Mouse (Mus musculus) Patski (cell line): ENCODE results near the gene Tgm2. TPM values are rescaled to one million over a fixed set of nuclear protein-coding genes. Genes with fewer than 3 reads are reported as not detected.

Source experiments
- ATAC-seq: fragments of 100-300 bp; one replicate; pipeline ENCODE4 v1.8.0; 2021
- CTCF ChIA-PET: fragments of 350-600 bp; sonication (Branson Sonifier 250); formaldehyde crosslinking; loops from one replicate; lab custom pipeline; 2022; ENCODE audit warnings: inconsistent platforms; lab: Charles Lee
- POLR2A ChIA-PET: fragments of 350-600 bp; sonication (Branson Sonifier 250); formaldehyde crosslinking; loops from one replicate; lab custom pipeline; 2022; ENCODE audit warnings: antibody characterized with exemption, inconsistent platforms; lab: Charles Lee
- DNase-seq: peaks from one replicate; pipeline ENCODE4 v3.0.0-alpha.2; 2011; ENCODE audit warnings: low read depth, low spot score
- H3K27me3 ChIP-seq: fragments of 371-371 bp; one replicate; pipeline ENCODE4 v1.5.1; 2021
- CTCF ChIP-seq: fragments of 100-300 bp; IDR thresholded peaks from one replicate; pipeline ENCODE4 v1.5.1; 2021
- in situ Hi-C: fragments of 300-500 bp; cut with MboI; formaldehyde crosslinking; loops from 3 replicates; pipeline ENCODE4 v1.11.1; 2018; ENCODE audit warnings: low pct_unique_long_range_greater_than_20kb, mixed read lengths
- polyA plus RNA-seq: library from polyadenylated mRNA; unstranded; gene quantifications from one replicate; pipeline ENCODE4 v1.2.3, GENCODE M21; 2021

The Tgm2 gene
- polyA plus RNA-seq = 113 TPM

DNA sequence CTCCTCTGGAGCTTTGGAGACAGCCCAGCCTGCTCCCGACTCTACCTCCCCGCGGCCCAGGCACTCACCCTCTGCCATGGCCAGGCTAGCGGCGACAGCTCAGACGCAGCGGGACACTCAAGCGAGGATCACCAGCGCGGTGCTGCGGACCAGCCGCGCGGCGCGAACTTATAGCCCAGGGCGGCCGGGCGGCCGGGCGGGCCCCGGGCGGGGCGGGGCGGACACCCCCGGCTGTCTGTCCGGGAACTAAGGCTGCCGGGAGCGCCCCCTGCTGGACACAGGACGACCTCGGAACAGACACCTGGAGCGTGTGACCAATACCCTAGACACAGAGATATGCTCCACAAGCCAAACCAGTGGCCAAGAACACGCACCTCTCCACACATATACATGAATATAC lies at the start of gene Tgm2:
TSS of gene Tgm2 (minus strand) at position 214 of the 400 bp plus-strand sequence.
- ATAC-seq = peak; percentile 66
- TF ChIP-seq CTCF = no peak
- POLR2A ChIA-PET = no interaction called here

DNA sequence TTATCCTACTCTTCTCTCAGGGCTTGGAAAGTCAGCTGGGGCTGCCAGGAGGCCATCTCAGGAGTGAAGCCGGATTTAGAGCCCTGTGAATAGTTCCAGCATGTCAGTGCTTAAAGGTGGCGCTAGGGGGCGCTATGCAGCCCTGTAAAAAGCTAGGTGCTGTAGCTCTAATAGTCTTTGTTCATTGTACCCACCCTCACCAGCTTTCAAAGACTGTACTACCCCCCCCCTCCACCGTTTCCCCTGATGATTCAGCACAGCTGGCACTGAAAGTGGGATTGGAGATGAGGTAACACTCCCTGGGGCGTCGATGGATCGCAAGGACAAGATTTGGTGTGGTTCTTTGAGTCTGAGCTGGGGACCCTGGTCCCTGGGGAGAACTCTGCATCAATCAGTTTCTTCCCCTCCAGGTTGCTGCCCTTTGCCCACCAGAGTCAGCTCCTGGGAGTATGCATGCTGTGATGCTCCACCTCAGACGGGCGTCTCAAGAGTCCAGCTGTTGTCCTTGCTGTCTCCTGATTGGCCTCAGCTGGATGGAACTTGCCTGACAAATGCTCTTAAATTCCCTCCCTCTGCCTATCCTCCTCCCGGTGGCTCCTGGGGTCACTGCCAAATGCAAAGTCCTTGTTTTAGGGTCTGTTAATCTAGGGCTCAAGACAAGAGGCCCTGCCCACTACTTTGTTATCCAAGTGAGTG lies 48.9 kb upstream of the Tgm2 start:
- H3K27me3 ChIP-seq = no peaks in the 10 kb centered on the region
- POLR2A ChIA-PET = interaction anchor here (0.9 kb wide), 1 partner anchor 39 kb away, joined by 3 read pairs; no protein-coding TSS in a partner anchor
- DNase-seq (no peak), ATAC-seq (peak; percentile 33)
- CTCF ChIA-PET = interaction anchor here (1.0 to 3.8 kb wide), 11 partner anchors 9 to 128 kb away, joined by 3 to 17 read pairs (median 3); no protein-coding TSS in a partner anchor
- TF ChIP-seq CTCF = no peak
- in situ Hi-C loops = loop anchor here (5.0 to 25.0 kb wide), 2 partner anchors 83 to 558 kb away; no protein-coding TSS in a partner anchor

More for the DNA sequence above, at the start of gene Tgm2:
- no peak for DNase-seq
- in situ Hi-C loops = no loop called here
- CTCF ChIA-PET = interaction anchor here (0.9 to 1.3 kb wide), 3 partner anchors 39 to 81 kb away, joined by 3 to 7 read pairs (median 3); no protein-coding TSS in a partner anchor
- no peaks in the 10 kb centered on the region for H3K27me3 ChIP-seq

DNA sequence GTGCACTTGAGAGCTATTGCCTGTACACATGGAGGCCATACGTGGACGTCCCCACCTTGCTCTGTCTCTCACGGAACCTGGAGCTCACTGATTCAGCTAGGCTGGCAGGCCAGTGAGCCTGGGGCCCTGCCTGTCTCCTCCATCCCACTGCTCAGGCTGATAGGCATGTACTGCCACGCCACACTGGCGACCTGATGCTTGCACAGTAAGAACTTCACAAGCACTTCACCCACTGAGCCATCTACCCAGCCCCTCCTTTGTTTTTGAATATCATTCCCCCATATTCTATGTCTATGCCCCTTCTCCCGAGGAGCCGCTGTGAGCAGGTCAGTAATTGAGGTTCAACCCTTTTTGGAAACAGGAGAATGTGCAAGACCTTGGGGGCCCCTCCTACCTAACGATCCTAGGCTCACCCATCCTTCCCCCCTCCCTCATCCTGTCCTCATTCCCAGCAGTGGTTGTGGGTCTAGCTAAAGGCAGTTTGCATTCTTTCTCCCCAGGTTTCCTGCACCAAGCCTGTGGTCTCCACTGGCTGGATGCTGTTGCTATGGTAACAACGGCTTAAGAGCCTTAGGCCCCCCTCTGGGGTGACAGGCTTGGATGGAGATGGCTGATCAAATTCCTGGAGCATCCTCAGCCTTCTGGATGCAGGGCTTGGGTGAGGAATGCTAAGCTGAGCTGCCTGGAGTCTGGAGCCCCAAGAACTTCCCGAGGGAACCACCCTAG lies 47.5 kb upstream of the Tgm2 start:
- CTCF ChIA-PET = interaction anchor here (0.7 to 3.8 kb wide), 6 partner anchors 10 to 138 kb away, joined by 3 to 17 read pairs (median 4); no protein-coding TSS in a partner anchor
- ATAC-seq (no peak), DNase-seq (no peak)
- in situ Hi-C loops = loop anchor here (5.0 to 25.0 kb wide), 2 partner anchors 81 to 556 kb away; no protein-coding TSS in a partner anchor
- no peak for TF ChIP-seq CTCF
- POLR2A ChIA-PET = no interaction called here
- no peaks in the 10 kb centered on the region for H3K27me3 ChIP-seq

DNA sequence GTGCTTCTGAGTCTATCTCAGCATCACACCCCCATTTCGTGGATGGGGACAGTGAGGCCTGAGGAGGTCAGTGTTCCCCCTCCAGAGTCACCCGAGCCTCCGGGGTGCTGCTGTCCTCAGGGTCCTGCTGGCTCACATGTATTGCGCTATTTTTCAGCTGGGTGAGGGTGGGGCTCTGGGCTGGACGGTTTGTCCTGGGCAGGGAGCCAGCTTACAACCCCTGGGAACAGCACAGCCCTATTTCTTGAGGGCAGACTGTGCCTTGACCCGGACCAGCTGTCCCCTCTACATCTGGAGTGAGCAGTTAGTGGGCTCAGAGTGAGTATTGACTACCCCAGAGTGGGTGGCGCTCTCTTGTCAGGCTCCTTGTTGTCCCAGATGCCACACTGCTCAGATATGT lies 44.9 kb upstream of the Tgm2 start:
- H3K27me3 ChIP-seq = no peaks in the 10 kb centered on the region
- in situ Hi-C loops = loop anchor here (5.0 to 25.0 kb wide), 2 partner anchors 79 to 554 kb away; no protein-coding TSS in a partner anchor
- CTCF ChIA-PET = interaction anchor here (0.5 to 0.8 kb wide), 2 partner anchors 119 to 136 kb away, joined by 3 read pairs; no protein-coding TSS in a partner anchor
- TF ChIP-seq CTCF = no peak
- DNase-seq (no peak), ATAC-seq (no peak)
- POLR2A ChIA-PET = no interaction called here

DNA sequence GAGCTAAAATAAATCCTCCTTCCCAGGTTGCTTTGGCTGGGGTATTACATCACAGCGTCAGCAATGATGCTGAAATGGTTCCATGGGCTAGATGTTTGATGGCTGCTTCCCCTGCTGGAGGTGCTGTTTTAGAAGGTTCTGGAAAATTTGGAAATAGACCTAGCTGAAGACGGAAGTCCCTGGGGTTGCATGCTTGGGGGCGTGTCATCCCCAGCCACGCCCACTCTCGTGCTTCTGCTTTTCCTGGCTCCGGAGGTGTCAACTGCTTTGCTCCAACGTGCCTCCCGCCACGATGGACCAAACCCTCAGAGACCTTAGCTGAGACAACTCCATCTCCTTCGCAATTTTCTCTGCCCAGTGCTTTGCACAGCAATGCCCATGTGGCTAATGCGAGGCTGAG lies 43.2 kb upstream of the Tgm2 start:
- CTCF ChIA-PET = no interaction called here
- H3K27me3 ChIP-seq = no peaks in the 10 kb centered on the region
- DNase-seq (no peak), ATAC-seq (no peak)
- no peak for TF ChIP-seq CTCF
- in situ Hi-C loops = loop anchor here (25.0 kb wide), 1 partner anchor 552 kb away; no protein-coding TSS in a partner anchor
- POLR2A ChIA-PET = no interaction called here

DNA sequence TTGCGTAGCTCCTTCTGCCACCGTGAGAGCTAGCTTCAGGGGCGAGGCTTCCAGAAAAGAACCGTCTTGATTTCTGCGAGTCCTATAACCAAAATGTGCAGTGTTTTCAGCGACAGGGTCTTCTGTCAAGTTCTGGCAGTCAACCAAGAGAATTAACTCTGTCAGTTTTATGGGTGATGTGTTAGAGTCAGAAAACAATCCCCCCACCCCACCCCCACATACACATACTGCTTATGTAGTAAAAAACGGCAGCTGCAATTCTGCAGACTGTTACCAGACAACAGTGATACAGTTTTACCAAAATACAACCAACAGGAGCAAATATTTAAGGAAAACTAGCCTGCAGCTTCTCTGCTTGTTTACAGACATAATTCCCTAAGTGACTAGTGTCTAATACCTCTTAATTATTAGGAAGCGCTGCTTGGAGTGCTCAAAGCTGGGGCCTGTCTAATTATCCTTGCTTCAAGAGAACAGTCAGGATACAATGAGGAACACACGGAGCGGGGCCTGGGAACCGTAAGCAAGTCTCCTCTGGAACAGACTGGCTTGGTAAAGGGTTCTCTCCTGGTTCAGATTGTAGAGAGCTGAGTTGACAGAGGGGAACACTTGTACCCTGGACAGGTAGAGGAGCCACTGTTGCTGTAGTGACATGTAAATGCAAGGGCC lies 40.1 kb upstream of the Tgm2 start:
- no peak for DNase-seq
- ATAC-seq = no peak
- no peak for TF ChIP-seq CTCF
- in situ Hi-C loops = loop anchor here (25.0 kb wide), 1 partner anchor 549 kb away; no protein-coding TSS in a partner anchor
- ChIA-PET CTCF (interaction anchor here (1.1 to 3.8 kb wide), 2 partner anchors 10 kb away, joined by 3 to 15 read pairs; no protein-coding TSS in a partner anchor), POLR2A (interaction anchor here (0.7 kb wide), 1 partner anchor 141 kb away, joined by 5 read pairs; no protein-coding TSS in a partner anchor)
- H3K27me3 ChIP-seq = no peaks in the 10 kb centered on the region

DNA sequence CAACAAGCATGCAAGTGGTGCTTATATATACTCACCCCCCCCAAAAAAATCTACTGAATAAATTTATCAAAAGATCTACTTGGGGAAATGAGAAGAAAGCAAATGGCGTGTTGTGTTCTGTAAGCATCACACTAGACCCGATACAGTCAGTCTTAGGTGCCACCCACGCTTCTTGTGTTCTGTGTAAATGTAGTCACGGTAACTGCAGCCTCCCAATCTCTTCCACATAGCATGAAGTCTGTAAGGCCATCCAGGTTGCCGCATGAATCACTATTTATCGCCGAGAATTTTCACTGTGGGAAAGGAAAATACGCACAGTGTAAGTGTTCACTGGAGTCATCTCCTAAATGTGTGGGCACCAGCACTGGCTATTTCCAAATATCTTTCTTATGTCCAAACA lies 37.0 kb upstream of the Tgm2 start:
- ChIA-PET POLR2A (no interaction called here), CTCF (no interaction called here)
- no peaks in the 10 kb centered on the region for H3K27me3 ChIP-seq
- DNase-seq (no peak), ATAC-seq (no peak)
- no peak for TF ChIP-seq CTCF
- in situ Hi-C loops = loop anchor here (25.0 kb wide), 1 partner anchor 546 kb away; no protein-coding TSS in a partner anchor

DNA sequence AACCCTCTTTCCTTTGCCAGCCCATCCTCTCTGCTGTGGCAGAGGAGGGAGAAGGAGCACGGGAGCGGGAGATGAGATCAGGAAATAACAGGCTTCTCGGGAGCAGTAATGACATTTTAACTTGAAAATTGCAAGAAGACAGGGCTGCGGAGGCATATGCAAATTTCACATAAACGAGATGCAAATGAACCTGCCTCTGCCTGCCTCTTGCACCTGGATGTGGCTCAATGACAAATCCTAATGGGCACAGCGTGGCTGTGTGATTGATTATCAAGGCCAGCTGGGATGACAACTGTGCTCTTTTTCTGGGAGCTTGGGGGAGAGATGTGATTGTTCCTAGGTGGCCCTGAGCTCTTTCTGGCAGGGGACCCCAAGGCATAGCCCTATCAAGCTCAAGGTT lies 35.7 kb upstream of the Tgm2 start:
- no peak for TF ChIP-seq CTCF
- ChIA-PET CTCF (interaction anchor here (1.0 to 2.8 kb wide), 5 partner anchors 13 to 137 kb away, joined by 3 to 17 read pairs (median 3); no protein-coding TSS in a partner anchor), POLR2A (no interaction called here)
- no peak for ATAC-seq
- no peak for DNase-seq
- H3K27me3 ChIP-seq = no peaks in the 10 kb centered on the region
- in situ Hi-C loops = loop anchor here (25.0 kb wide), 1 partner anchor 545 kb away; no protein-coding TSS in a partner anchor

DNA sequence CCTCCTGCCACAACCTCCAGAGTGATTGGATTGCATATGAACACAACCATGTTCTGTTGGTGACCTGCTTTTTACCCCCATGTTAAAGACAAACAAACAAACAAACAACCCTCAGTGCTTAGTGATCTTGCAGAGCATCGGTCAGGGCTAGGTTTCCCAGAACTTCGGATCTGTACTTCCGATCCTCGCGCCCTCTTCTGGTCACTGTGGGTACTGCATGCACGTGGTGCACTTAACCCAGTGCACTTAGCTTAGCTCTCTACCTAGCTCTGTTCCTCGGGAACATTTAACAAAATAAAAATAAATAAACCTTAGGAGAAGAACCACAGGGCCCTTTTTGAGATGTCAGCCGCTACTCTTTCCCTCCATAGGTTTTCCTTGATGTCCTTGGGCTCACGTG lies 34.6 kb upstream of the Tgm2 start:
- DNase-seq = no peak
- ATAC-seq = no peak
- POLR2A ChIA-PET = no interaction called here

More for the DNA sequence above, 34.6 kb upstream of the Tgm2 start:
- in situ Hi-C loops = loop anchor here (25.0 kb wide), 1 partner anchor 543 kb away; no protein-coding TSS in a partner anchor
- no peaks in the 10 kb centered on the region for H3K27me3 ChIP-seq
- CTCF ChIA-PET = interaction anchor here (1.0 to 2.8 kb wide), 7 partner anchors 14 to 160 kb away, joined by 3 to 17 read pairs (median 3); no protein-coding TSS in a partner anchor
- peak; percentile 84 for TF ChIP-seq CTCF
